Mouse (Mus musculus): Measurements from ENCODE around the gene Sgsm1. TPM values are rescaled to one million over a fixed set of nuclear protein-coding genes. Genes with fewer than 3 reads are reported as not detected.
"Not testable (repeated sequence)": the region's sequence is repeated elsewhere in the genome, so short reads cannot be mapped to it uniquely, and the experiment has no call there.

Gene Sgsm1
- polyA plus RNA-seq, 1 experiment = 73.9 TPM

GRCm38 (mm10) chr5:113349226-113349625, 38.6 kb upstream of the Sgsm1 start:
- no peak overlapping the region; the same call in 1 of the 2 replicates for H3K27ac ChIP-seq (ENCODE audit: insufficient read depth, low read length)
- DNase-seq = no peak
- no peak overlapping the region for H3K4me3 ChIP-seq (replicated peaks; ENCODE audit: insufficient read depth, low read depth, low read length)
- H3K27me3 ChIP-seq (ENCODE audit: control insufficient read depth, insufficient read depth, low read length) = no peaks in the 10 kb centered on the region
- TF ChIP-seq CTCF (IDR thresholded peaks at IDR 0.05; ENCODE audit: borderline replicate concordance, insufficient read depth, low read depth, low read length) = no peak
- TF ChIP-seq POLR2A (IDR thresholded peaks at IDR 0.05; ENCODE audit: borderline replicate concordance, insufficient read depth, low read length) = no peak
- 0 out of 2 replicates have a peak, but pooled peaks cover 2% of the 10 kb centered on the region for H3K4me1 ChIP-seq (ENCODE audit: control insufficient read depth, insufficient read depth, low read length)
- WGBS = 16% methylated on average over 7 of the region's 7 CpGs

GRCm38 (mm10) chr5:113348597-113348996, 38.0 kb upstream of the Sgsm1 start:
- peak overlapping the region; percentile 28; the same call in 1 of the 2 replicates for H3K27ac ChIP-seq (ENCODE audit: insufficient read depth, low read length)
- TF ChIP-seq CTCF (IDR thresholded peaks at IDR 0.05; ENCODE audit: borderline replicate concordance, insufficient read depth, low read depth, low read length) = peak; percentile 46; the same call in 1 of the 2 replicates
- TF ChIP-seq POLR2A (IDR thresholded peaks at IDR 0.05; ENCODE audit: borderline replicate concordance, insufficient read depth, low read length) = no peak
- no peak overlapping the region for H3K4me3 ChIP-seq (replicated peaks; ENCODE audit: insufficient read depth, low read depth, low read length)
- WGBS = 42% methylated on average over 13 of the region's 13 CpGs
- no peaks in the 10 kb centered on the region for H3K27me3 ChIP-seq (ENCODE audit: control insufficient read depth, insufficient read depth, low read length)
- peak in 1 of 2 experiments; percentile 36 for DNase-seq
- H3K4me1 ChIP-seq (ENCODE audit: control insufficient read depth, insufficient read depth, low read length) = 0 out of 2 replicates have a peak, but pooled peaks cover 2% of the 10 kb centered on the region

GRCm38 (mm10) chr5:113347593-113347992, 37.0 kb upstream of the Sgsm1 start:
- H3K27me3 ChIP-seq (ENCODE audit: control insufficient read depth, insufficient read depth, low read length) = no peaks in the 10 kb centered on the region
- no peak for TF ChIP-seq POLR2A (IDR thresholded peaks at IDR 0.05; ENCODE audit: borderline replicate concordance, insufficient read depth, low read length)
- no peak for TF ChIP-seq CTCF (IDR thresholded peaks at IDR 0.05; ENCODE audit: borderline replicate concordance, insufficient read depth, low read depth, low read length)
- H3K4me1 ChIP-seq (ENCODE audit: control insufficient read depth, insufficient read depth, low read length) = 0 out of 2 replicates have a peak, but pooled peaks cover 2% of the 10 kb centered on the region
- no peak overlapping the region for H3K27ac ChIP-seq (ENCODE audit: insufficient read depth, low read length)
- no peak overlapping the region for H3K4me3 ChIP-seq (replicated peaks; ENCODE audit: insufficient read depth, low read depth, low read length)
- WGBS = 53% methylated on average over 12 of the region's 12 CpGs
- DNase-seq = no peak

- not testable (repeated sequence) for H3K27ac ChIP-seq (ENCODE audit: insufficient read depth, low read length); H3K4me1 ChIP-seq (ENCODE audit: control insufficient read depth, insufficient read depth, low read length); H3K27me3 ChIP-seq (ENCODE audit: control insufficient read depth, insufficient read depth, low read length); H3K4me3 ChIP-seq (replicated peaks; ENCODE audit: insufficient read depth, low read depth, low read length); DNase-seq
- WGBS = 64% methylated on average over 6 of the region's 6 CpGs
Measured at GRCm38 (mm10) chr5:113346651-113347050, 36.1 kb upstream of the Sgsm1 start.

- Histone ChIP-seq H3K27ac (ENCODE audit: insufficient read depth, low read length) (no peak overlapping the region), H3K27me3 (ENCODE audit: control insufficient read depth, insufficient read depth, low read length) (no peaks in the 10 kb centered on the region), H3K4me1 (ENCODE audit: control insufficient read depth, insufficient read depth, low read length) (0 out of 2 replicates have a peak, but pooled peaks cover 2% of the 10 kb centered on the region), H3K4me3 (replicated peaks; ENCODE audit: insufficient read depth, low read depth, low read length) (no peak overlapping the region)
- 35% methylated on average over 11 of the region's 11 CpGs for WGBS
- no peak for TF ChIP-seq POLR2A (IDR thresholded peaks at IDR 0.05; ENCODE audit: borderline replicate concordance, insufficient read depth, low read length)
- no peak for TF ChIP-seq CTCF (IDR thresholded peaks at IDR 0.05; ENCODE audit: borderline replicate concordance, insufficient read depth, low read depth, low read length)
- DNase-seq = no peak
Measured at GRCm38 (mm10) chr5:113345781-113346180, 35.2 kb upstream of the Sgsm1 start.

GRCm38 (mm10) chr5:113344635-113345386, 34.2 kb upstream of the Sgsm1 start:
- 26% methylated on average over 16 of the region's 16 CpGs for WGBS
- DNase-seq = no peak
- Histone ChIP-seq H3K4me1 (ENCODE audit: control insufficient read depth, insufficient read depth, low read length) (0 out of 2 replicates have a peak, but pooled peaks cover 2% of the 10 kb centered on the region), H3K4me3 (replicated peaks; ENCODE audit: insufficient read depth, low read depth, low read length) (no peak overlapping the region), H3K27ac (ENCODE audit: insufficient read depth, low read length) (no peak overlapping the region), H3K27me3 (ENCODE audit: control insufficient read depth, insufficient read depth, low read length) (no peaks in the 10 kb centered on the region)
- TF ChIP-seq CTCF (IDR thresholded peaks at IDR 0.05; ENCODE audit: borderline replicate concordance, insufficient read depth, low read depth, low read length) (no peak), POLR2A (IDR thresholded peaks at IDR 0.05; ENCODE audit: borderline replicate concordance, insufficient read depth, low read length) (no peak)

GRCm38 (mm10) chr5:113336281-113336680, 25.7 kb upstream of the Sgsm1 start:
- Histone ChIP-seq H3K27ac (ENCODE audit: insufficient read depth, low read length) (no peak overlapping the region), H3K27me3 (ENCODE audit: control insufficient read depth, insufficient read depth, low read length) (peaks cover 8% of the 10 kb centered on the region; the same call in 1 of the 2 replicates), H3K4me3 (replicated peaks; ENCODE audit: insufficient read depth, low read depth, low read length) (no peak overlapping the region), H3K4me1 (ENCODE audit: control insufficient read depth, insufficient read depth, low read length) (no peaks in the 10 kb centered on the region)
- no peak for TF ChIP-seq POLR2A (IDR thresholded peaks at IDR 0.05; ENCODE audit: borderline replicate concordance, insufficient read depth, low read length)
- no peak for DNase-seq
- 61% methylated on average over 9 of the region's 9 CpGs for WGBS

- Histone ChIP-seq H3K27me3 (ENCODE audit: control insufficient read depth, insufficient read depth, low read length) (peaks cover 8% of the 10 kb centered on the region; the same call in 1 of the 2 replicates), H3K4me3 (replicated peaks; ENCODE audit: insufficient read depth, low read depth, low read length) (no peak overlapping the region), H3K27ac (ENCODE audit: insufficient read depth, low read length) (no peak overlapping the region), H3K4me1 (ENCODE audit: control insufficient read depth, insufficient read depth, low read length) (no peaks in the 10 kb centered on the region)
- 4% methylated on average over 17 of the region's 17 CpGs for WGBS
- no peak for DNase-seq
- no peak for TF ChIP-seq CTCF (IDR thresholded peaks at IDR 0.05; ENCODE audit: borderline replicate concordance, insufficient read depth, low read depth, low read length)
- TF ChIP-seq POLR2A (IDR thresholded peaks at IDR 0.05; ENCODE audit: borderline replicate concordance, insufficient read depth, low read length) = no peak
Measured at GRCm38 (mm10) chr5:113335732-113336131, 25.1 kb upstream of the Sgsm1 start.

All from cerebellum, adult 2 months (tissue).